Mouse (Mus musculus) CH12.LX (cell line): ENCODE results near the gene Zfp493. TPM values are rescaled to one million over a fixed set of nuclear protein-coding genes. Genes with fewer than 3 reads are reported as not detected.

ENCODE experiments used
- DNase-seq: peaks from one replicate; pipeline ENCODE4 v3.0.0-alpha.2; 2013; ENCODE audit errors: extremely low read depth
- H3K27ac ChIP-seq: 2 replicates; pipeline ENCODE4 v1.5.1; 2012; ENCODE audit warnings: low read depth, mild to moderate bottlenecking, control low read depth, moderate library complexity; ENCODE audit not compliant: insufficient read depth
- H3K27me3 ChIP-seq: replicated peaks from 2 replicates; pipeline ENCODE3; 2012; ENCODE audit warnings: inconsistent platforms
- H3K36me3 ChIP-seq, 2 experiments: replicated peaks in 1 of 2; 2 replicates each; pipeline versions ENCODE3 to v1.6.1; 2012; ENCODE audit warnings: inconsistent platforms in 1 of 2, low read length in 1 of 2, mild to moderate bottlenecking in 1 of 2, mixed read lengths in 1 of 2, moderate library complexity in 1 of 2; ENCODE audit not compliant: control insufficient read depth in 1 of 2, insufficient read depth in 1 of 2
- H3K4me1 ChIP-seq, 2 experiments: 2 replicates each; pipeline ENCODE4 v1.6.1; 2012; ENCODE audit warnings: inconsistent platforms in 1 of 2, moderate library complexity in 1 of 2; ENCODE audit not compliant: insufficient read depth in 2 of 2, control insufficient read depth in 1 of 2
- H3K4me2 ChIP-seq: 2 replicates; pipeline ENCODE4 v1.6.1; 2012; ENCODE audit warnings: low read depth, mild to moderate bottlenecking, control low read depth; ENCODE audit not compliant: poor library complexity, insufficient read depth, severe bottlenecking
- H3K4me3 ChIP-seq, 3 experiments: fragments of 150-350 bp in 1 of 3; sonication (generic) in 1 of 3; replicated peaks in 1 of 3; 2 replicates each; pipeline versions ENCODE3 to v1.5.1; 2011 to 2012; ENCODE audit warnings: low read depth in 2 of 3, low read length in 2 of 3, mild to moderate bottlenecking in 2 of 3, moderate library complexity in 2 of 3, control low read depth in 1 of 3, improper control_type of control experiment in 1 of 3, inconsistent platforms in 1 of 3, mixed read lengths in 1 of 3; ENCODE audit not compliant: poor library complexity in 1 of 3
- H3K79me2 ChIP-seq: replicated peaks from 2 replicates; pipeline ENCODE4 v1.6.1; 2012; ENCODE audit warnings: mild to moderate bottlenecking, moderate library complexity; ENCODE audit not compliant: control insufficient read depth, poor library complexity, insufficient read depth, severe bottlenecking; ENCODE audit errors: extremely low read depth
- H3K9ac ChIP-seq: 2 replicates; pipeline ENCODE4 v1.6.1; 2012; ENCODE audit warnings: low read depth, mild to moderate bottlenecking, control low read depth, moderate library complexity; ENCODE audit not compliant: insufficient read depth
- H3K9me3 ChIP-seq: replicated peaks from 2 replicates; pipeline ENCODE3; 2012; ENCODE audit warnings: low read length, inconsistent platforms, mixed read lengths
- CHD1 ChIP-seq: IDR thresholded peaks from 2 replicates; pipeline ENCODE4 v1.6.1; 2012; ENCODE audit warnings: low read depth, low read length, improper control_type of control experiment, inconsistent platforms
- CHD2 ChIP-seq: IDR thresholded peaks from 2 replicates; pipeline ENCODE4 v1.6.1; 2011; ENCODE audit warnings: low read length, improper control_type of control experiment
- CTCF ChIP-seq, 2 experiments: IDR thresholded peaks in 1 of 2; conservative IDR thresholded peaks in 1 of 2; 2 replicates each; pipeline ENCODE4 v1.5.1; 2011 to 2012; ENCODE audit warnings: low read depth in 2 of 2, low read length in 2 of 2, improper control_type of control experiment in 1 of 2, inconsistent platforms in 1 of 2, mild to moderate bottlenecking in 1 of 2, moderate library complexity in 1 of 2
- E2F4 ChIP-seq: IDR thresholded peaks from 2 replicates; pipeline ENCODE4 v1.6.1; 2011; ENCODE audit warnings: low read depth, low read length, improper control_type of control experiment; ENCODE audit not compliant: insufficient replicate concordance
- ELF1 ChIP-seq: IDR thresholded peaks from 2 replicates; pipeline ENCODE4 v1.6.1; 2014; ENCODE audit warnings: low read depth, mild to moderate bottlenecking, inconsistent platforms, low read length, improper control_type of control experiment
- EP300 ChIP-seq: IDR thresholded peaks from 2 replicates; pipeline ENCODE4 v1.6.1; 2011; ENCODE audit warnings: low read length, improper control_type of control experiment
- ETS1 ChIP-seq: conservative IDR thresholded peaks from 2 replicates; pipeline ENCODE4 v1.6.1; 2012; ENCODE audit warnings: low read depth, mild to moderate bottlenecking, inconsistent platforms, low read length, improper control_type of control experiment, moderate library complexity
- GABPA ChIP-seq: IDR thresholded peaks from 2 replicates; pipeline ENCODE4 v1.6.1; 2012; ENCODE audit warnings: low read depth, low read length, improper control_type of control experiment, inconsistent platforms; ENCODE audit not compliant: insufficient replicate concordance
- HCFC1 ChIP-seq: IDR thresholded peaks from 2 replicates; pipeline ENCODE4 v1.6.1; 2012; ENCODE audit warnings: low read depth, mild to moderate bottlenecking, inconsistent platforms, low read length, improper control_type of control experiment
- JUN ChIP-seq: IDR thresholded peaks from 2 replicates; pipeline ENCODE4 v1.6.1; 2011; ENCODE audit warnings: low read depth, mild to moderate bottlenecking, low read length, improper control_type of control experiment, moderate library complexity; ENCODE audit not compliant: insufficient read depth
- JUND ChIP-seq: conservative IDR thresholded peaks from 2 replicates; pipeline ENCODE4 v1.6.1; 2011; ENCODE audit warnings: low read depth, low read length, improper control_type of control experiment
- MAFK ChIP-seq: IDR thresholded peaks from 2 replicates; pipeline ENCODE4 v1.6.1; 2011; ENCODE audit warnings: low read length, improper control_type of control experiment; ENCODE audit not compliant: insufficient replicate concordance
- MAX ChIP-seq: IDR thresholded peaks from 2 replicates; pipeline ENCODE4 v1.6.1; 2011; ENCODE audit warnings: low read length, improper control_type of control experiment
- MAZ ChIP-seq: IDR thresholded peaks from 2 replicates; pipeline ENCODE4 v1.6.1; 2012; ENCODE audit warnings: low read depth, mild to moderate bottlenecking, inconsistent platforms, low read length, improper control_type of control experiment, moderate library complexity
- MYC ChIP-seq: IDR thresholded peaks from 2 replicates; pipeline ENCODE4 v1.6.1; 2011; ENCODE audit warnings: low read depth, mild to moderate bottlenecking, improper control_type of control experiment, low read length
- NELFE ChIP-seq: IDR thresholded peaks from 2 replicates; pipeline ENCODE4 v1.6.1; 2011; ENCODE audit warnings: low read depth, low read length, improper control_type of control experiment
- NRF1 ChIP-seq: IDR thresholded peaks from 2 replicates; pipeline ENCODE4 v1.6.1; 2014; ENCODE audit warnings: low read depth, mild to moderate bottlenecking, inconsistent platforms, low read length, improper control_type of control experiment, moderate library complexity
- POLR2A ChIP-seq: IDR thresholded peaks from 2 replicates; pipeline ENCODE4 v1.6.1; 2011; ENCODE audit warnings: low read depth, mild to moderate bottlenecking, improper control_type of control experiment, low read length
- POLR2AphosphoS2 ChIP-seq: IDR thresholded peaks from 2 replicates; pipeline ENCODE4 v1.6.1; 2011; ENCODE audit warnings: low read depth, low read length, improper control_type of control experiment
- SIN3A ChIP-seq: IDR thresholded peaks from 2 replicates; pipeline ENCODE4 v1.6.1; 2012; ENCODE audit warnings: low read length, improper control_type of control experiment, inconsistent platforms
- TBP ChIP-seq: conservative IDR thresholded peaks from 2 replicates; pipeline ENCODE4 v1.6.1; 2011; ENCODE audit warnings: low read depth, low read length, improper control_type of control experiment
- TCF12 ChIP-seq: IDR thresholded peaks from 2 replicates; pipeline ENCODE4 v1.6.1; 2014; ENCODE audit warnings: low read depth, mild to moderate bottlenecking, inconsistent platforms, low read length, improper control_type of control experiment
- USF1 ChIP-seq: IDR thresholded peaks from 2 replicates; pipeline ENCODE4 v1.6.1; 2014; ENCODE audit warnings: low read depth, mild to moderate bottlenecking, inconsistent platforms, low read length, improper control_type of control experiment
- ZC3H11A ChIP-seq: IDR thresholded peaks from 2 replicates; pipeline ENCODE4 v1.6.1; 2012; ENCODE audit warnings: low read depth, mild to moderate bottlenecking, inconsistent platforms, low read length, improper control_type of control experiment
- ZKSCAN1 ChIP-seq: IDR thresholded peaks from 2 replicates; pipeline ENCODE4 v1.6.1; 2012; ENCODE audit warnings: low read depth, inconsistent platforms, low read length, improper control_type of control experiment, borderline replicate concordance
- ZMIZ1 ChIP-seq: IDR thresholded peaks from 2 replicates; pipeline ENCODE4 v1.6.1; 2012; ENCODE audit warnings: low read depth, mild to moderate bottlenecking, inconsistent platforms, low read length, improper control_type of control experiment
- dilution Hi-C: fragments of 300-500 bp; cut with MboI; formaldehyde crosslinking; loops from 2 replicates; pipeline ENCODE4 v1.14.3; 2020; ENCODE audit warnings: low sequenced_read_pairs; ENCODE audit not compliant: extremely low pct_unique_long_range_greater_than_20kb, extremely low pct_ligation_motif_present
- in situ Hi-C: fragments of 300-500 bp; cut with MboI; formaldehyde crosslinking; loops from 3 replicates; pipeline ENCODE4 v1.14.3; 2019; ENCODE audit warnings: low sequenced_read_pairs, low pct_ligation_motif_present, low pct_unique_long_range_greater_than_20kb, mixed read lengths
- polyA plus RNA-seq: library from polyadenylated mRNA; unstranded; fragments of >175 nt; gene quantifications from 2 replicates; pipeline ENCODE4 v1.2.1, GENCODE M21; 2012; ENCODE audit warnings: low read depth; ENCODE audit not compliant: insufficient read length
- total RNA-seq, 2 experiments: library from RNA; depleted of rRNA; stranded (reverse); fragments of 300-350 nt in 1 of 2; fragments of >200 nt in 1 of 2; gene quantifications; 2 replicates each; pipeline ENCODE4 v1.2.3; 2012 to 2014

Gene Zfp493
- total and polyA plus RNA-seq, 3 experiments = not detected

- no peaks in the 10 kb centered on the region for H3K9me3 ChIP-seq
- no peaks in the 10 kb centered on the region for H3K79me2 ChIP-seq
- no peak for TF ChIP-seq POLR2AphosphoS2
- TF ChIP-seq ELF1 = no peak
- no peak for TF ChIP-seq MAZ
- TF ChIP-seq JUN = no peak
- no peak for TF ChIP-seq CHD2
- TF ChIP-seq MAX = no peak; the same call in 1 of the 2 replicates
- TF ChIP-seq CHD1 = no peak
- no peak for TF ChIP-seq ZC3H11A
- no peak for TF ChIP-seq EP300
- no peak for TF ChIP-seq CTCF (conservative IDR thresholded peaks at IDR 0.05 in 1 of 2, IDR thresholded peaks at IDR 0.05 in 1 of 2; ENCODE audit: low read depth in 2 of 2, low read length in 2 of 2)
- TF ChIP-seq ZMIZ1 = no peak
- TF ChIP-seq ETS1 = no peak
- no peak for TF ChIP-seq GABPA
- TF ChIP-seq ZKSCAN1 = no peak
- TF ChIP-seq NELFE = no peak
- no peaks in the 10 kb centered on the region for H3K36me3 ChIP-seq
- H3K27me3 ChIP-seq = no peaks in the 10 kb centered on the region
- dilution Hi-C loops = no loop called here
- H3K4me1 ChIP-seq = peaks cover 0 to 6% of the 10 kb centered on the region in 2 experiments; a peak in 1 of 4 replicates
- H3K9ac ChIP-seq = no peak overlapping the region; the same call in 1 of the 2 replicates
- no peak overlapping the region for H3K27ac ChIP-seq
- DNase-seq = no peak
- in situ Hi-C loops = no loop called here
- peak overlapping the region in 2 of 3 experiments; percentile 65 to 99 for H3K4me3 ChIP-seq
- H3K4me2 ChIP-seq = no peak overlapping the region
These were observed 33.6 kb downstream of the Zfp493 start for GRCm38 (mm10) chr13:67812961-67813709.

- Histone ChIP-seq H3K9ac (peak within 1 kb of the TSS; percentile 76), H3K36me3 (no peaks in the 10 kb centered on the region), H3K27me3 (no peaks in the 10 kb centered on the region), H3K79me2 (no peaks in the 10 kb centered on the region), H3K4me1 (peaks cover 0 to 6% of the 10 kb centered on the region in 2 experiments; a peak in 1 of 4 replicates), H3K4me3 (peak within 1 kb of the TSS; percentile 65 to 99 (median 94)), H3K27ac (peak within 1 kb of the TSS; percentile 89), H3K9me3 (no peaks in the 10 kb centered on the region), H3K4me2 (peak within 1 kb of the TSS; percentile 37)
- dilution Hi-C loops (no loop called here), in situ Hi-C loops (no loop called here)
- peak; percentile 87 for DNase-seq
- TF ChIP-seq GABPA = no peak; the same call in 1 of the 2 replicates
- TF ChIP-seq CHD2 = peak; percentile 76
- peak; percentile 41; the same call in 1 of the 2 replicates for TF ChIP-seq POLR2A
- TF ChIP-seq JUND = peak; percentile 73
- TF ChIP-seq TBP = peak; percentile 46; the same call in 1 of the 2 replicates
- TF ChIP-seq ETS1 = 0 out of 2 replicates have a peak, but pooled peaks have one; percentile 31
- TF ChIP-seq E2F4 = 0 out of 2 replicates have a peak, but pooled peaks have one; percentile 23
- TF ChIP-seq SIN3A = peak; percentile 55
- TF ChIP-seq ZMIZ1 = peak; percentile 68
- TF ChIP-seq EP300 = no peak
- peak; percentile 91 for TF ChIP-seq HCFC1
- no peak for TF ChIP-seq USF1
- peak; percentile 47; the same call in 1 of the 2 replicates for TF ChIP-seq NELFE
- 0 out of 2 replicates have a peak, but pooled peaks have one; percentile 18 for TF ChIP-seq NRF1
- peak; percentile 69 for TF ChIP-seq MYC
- TF ChIP-seq MAFK = no peak
- TF ChIP-seq TCF12 = peak; percentile 31
- no peak for TF ChIP-seq CTCF (conservative IDR thresholded peaks at IDR 0.05 in 1 of 2, IDR thresholded peaks at IDR 0.05 in 1 of 2; ENCODE audit: low read depth in 2 of 2, low read length in 2 of 2)
- peak; percentile 94 for TF ChIP-seq ELF1
- no peak for TF ChIP-seq POLR2AphosphoS2
- 0 out of 2 replicates have a peak, but pooled peaks have one; percentile 38 for TF ChIP-seq JUN
These were observed 34.5 kb downstream of the Zfp493 start, which contains the start of gene Zfp273 for GRCm38 (mm10) chr13:67813710-67814660. Zfp273 (plus strand) TSS chr13:67813740.
